Mouse (Mus musculus) gastrocnemius, postnatal 14 days (tissue): ENCODE measurements around the gene Klhdc1. TPM values are rescaled to one million over a fixed set of nuclear protein-coding genes. Genes with fewer than 3 reads are reported as not detected.
A peak's percentile ranks its signal among the peaks of the same experiment; 100 is the strongest.

Experiments used
- DNase-seq: peaks from one replicate; pipeline ENCODE4 v3.0.0; 2021; ENCODE audit warnings: mixed read lengths
- intact Hi-C: fragments of 180-260 bp; cut with DNase I; formaldehyde crosslinking; loops from one replicate; pipeline ENCODE4 v1.15.1; 2025; ENCODE audit warnings: low total_unique reads
- total RNA-seq, 2 experiments: library from RNA; stranded (reverse); gene quantifications; 2 replicates each; pipeline ENCODE4 v1.2.3; 2021

Gene Klhdc1
- total RNA-seq, 2 experiments from 2014 or later, result 15.7 to 17.4 TPM

GRCm38 (mm10) chr12:69216587-69216986 lies 24.4 kb upstream of the Klhdc1 start:
- intact Hi-C loops, result loop anchor here (10.0 kb wide), 1 partner anchor 118 kb away; no protein-coding TSS in a partner anchor
- DNase-seq, result no peak

- DNase-seq, result no peak
- intact Hi-C loops, result no loop called here
Observed at GRCm38 (mm10) chr12:69220613-69221277, 20.2 kb upstream of the Klhdc1 start.

- intact Hi-C loops, result no loop called here
- DNase-seq, result peak; percentile 88
Observed at GRCm38 (mm10) chr12:69227776-69228466, 13.1 kb upstream of the Klhdc1 start, which contains the start of gene Pole2. Gene Pole2 (minus strand): TSS chr12:69228195.

- intact Hi-C loops, result no loop called here
- no peak for DNase-seq
Observed at GRCm38 (mm10) chr12:69229251-69229650, 11.7 kb upstream of the Klhdc1 start.

GRCm38 (mm10) chr12:69235782-69236181 lies 5.2 kb upstream of the Klhdc1 start:
- no peak for DNase-seq
- intact Hi-C loops, result no loop called here

- DNase-seq, result no peak
- intact Hi-C loops, result no loop called here
Observed at GRCm38 (mm10) chr12:69238284-69238683, 2.7 kb upstream of the Klhdc1 start.

- DNase-seq, result no peak
- intact Hi-C loops, result loop anchor here (10.0 kb wide), 1 partner anchor 53 kb away; the partner anchor contains the start of gene Klhdc2
Observed at GRCm38 (mm10) chr12:69241405-69241770, 412 bp downstream of the Klhdc1 start.

- DNase-seq, result peak; percentile 77
- intact Hi-C loops, result loop anchor here (10.0 kb wide), 1 partner anchor 53 kb away; the partner anchor contains the start of gene Klhdc2
Observed at GRCm38 (mm10) chr12:69241771-69242431, 925 bp downstream of the Klhdc1 start.

- DNase-seq, result no peak
Observed at GRCm38 (mm10) chr12:69249766-69250165, 8.8 kb downstream of the Klhdc1 start.

GRCm38 (mm10) chr12:69250756-69251155 lies 9.8 kb downstream of the Klhdc1 start:
- no peak for DNase-seq

More at GRCm38 (mm10) chr12:69249766-69250165, 8.8 kb downstream of the Klhdc1 start:
- intact Hi-C loops, result loop anchor here (10.0 kb wide), 1 partner anchor 45 kb away; the partner anchor contains the start of gene Klhdc2

GRCm38 (mm10) chr12:69253806-69254205 lies 12.8 kb downstream of the Klhdc1 start:
- no peak for DNase-seq
- intact Hi-C loops, result no loop called here

More at GRCm38 (mm10) chr12:69250756-69251155, 9.8 kb downstream of the Klhdc1 start:
- intact Hi-C loops, result no loop called here

GRCm38 (mm10) chr12:69257836-69258235 lies 16.9 kb downstream of the Klhdc1 start:
- no peak for DNase-seq
- intact Hi-C loops, result no loop called here

GRCm38 (mm10) chr12:69262251-69262650 lies 21.3 kb downstream of the Klhdc1 start:
- DNase-seq, result no peak
- intact Hi-C loops, result no loop called here

- intact Hi-C loops, result no loop called here
Observed at GRCm38 (mm10) chr12:69265031-69265430, 24.1 kb downstream of the Klhdc1 start.

GRCm38 (mm10) chr12:69267956-69268632 lies 27.1 kb downstream of the Klhdc1 start:
- intact Hi-C loops, result no loop called here
- DNase-seq, result no peak

More at GRCm38 (mm10) chr12:69265031-69265430, 24.1 kb downstream of the Klhdc1 start:
- no peak for DNase-seq

GRCm38 (mm10) chr12:69268956-69269355 lies 28.0 kb downstream of the Klhdc1 start:
- intact Hi-C loops, result no loop called here
- no peak for DNase-seq

GRCm38 (mm10) chr12:69279931-69280469 lies 39.0 kb downstream of the Klhdc1 start:
- DNase-seq, result no peak
- intact Hi-C loops, result no loop called here

GRCm38 (mm10) chr12:69280915-69281314 lies 39.9 kb downstream of the Klhdc1 start:
- DNase-seq, result no peak
- intact Hi-C loops, result no loop called here

GRCm38 (mm10) chr12:69283146-69283545 lies 42.2 kb downstream of the Klhdc1 start:
- DNase-seq, result no peak
- intact Hi-C loops, result no loop called here
